Mouse (Mus musculus) midbrain, postnatal 0 days (tissue): ENCODE data around the gene Acoxl. TPM values are rescaled to one million over a fixed set of nuclear protein-coding genes. Genes with fewer than 3 reads are reported as not detected.

Source experiments
- ATAC-seq: fragments of 200-750 bp; cut with Nextera tagmentation; 2 replicates; pipeline ENCODE4 v1.8.0; 2017; ENCODE audit warnings: moderate number of reproducible peaks, mild to moderate bottlenecking, moderate TSS enrichment, moderate library complexity; ENCODE audit not compliant: low FRiP score
- DNase-seq: peaks from one replicate; pipeline ENCODE4 v3.0.0-alpha.2; 2015; ENCODE audit warnings: low spot score
- H3K27ac ChIP-seq: fragments of 300-500 bp; sonication (generic); 2 replicates; pipeline ENCODE4 v1.5.1; 2014; ENCODE audit warnings: low read depth, mild to moderate bottlenecking, low read length, mixed read lengths
- H3K27me3 ChIP-seq: fragments of 300-500 bp; sonication (generic); 2 replicates; pipeline ENCODE4 v1.6.1; 2014; ENCODE audit warnings: low read length, control low read depth, mixed read lengths; ENCODE audit not compliant: insufficient read depth
- H3K36me3 ChIP-seq: fragments of 300-500 bp; sonication (generic); 2 replicates; pipeline ENCODE4 v1.6.1; 2014; ENCODE audit warnings: low read length, control low read depth, mixed read lengths; ENCODE audit not compliant: insufficient read depth
- H3K4me1 ChIP-seq: fragments of 300-500 bp; sonication (generic); 2 replicates; pipeline ENCODE4 v1.6.1; 2014; ENCODE audit warnings: mild to moderate bottlenecking, control low read depth, antibody characterized with exemption, low read length, mixed read lengths; ENCODE audit not compliant: insufficient read depth
- H3K4me2 ChIP-seq: fragments of 300-500 bp; sonication (generic); 2 replicates; pipeline ENCODE4 v1.6.1; 2014; ENCODE audit warnings: low read depth, mild to moderate bottlenecking, low read length, mixed read lengths; ENCODE audit not compliant: poor library complexity, severe bottlenecking
- H3K4me3 ChIP-seq: fragments of 300-500 bp; sonication (generic); 2 replicates; pipeline ENCODE4 v1.5.1; 2014; ENCODE audit warnings: low read depth, mild to moderate bottlenecking, low read length, moderate library complexity
- H3K9ac ChIP-seq: fragments of 300-500 bp; sonication (generic); replicated peaks from 2 replicates; pipeline ENCODE4 v1.6.1; 2014; ENCODE audit warnings: mild to moderate bottlenecking, low read length, moderate library complexity, mixed read lengths; ENCODE audit not compliant: poor library complexity, severe bottlenecking
- H3K9me3 ChIP-seq: fragments of 300-500 bp; sonication (generic); 2 replicates; pipeline ENCODE4 v1.6.1; 2016; ENCODE audit warnings: low read length, control low read depth
- CTCF ChIP-seq: IDR thresholded peaks from 2 replicates; pipeline ENCODE4 v1.5.1; 2016; ENCODE audit warnings: antibody characterized with exemption, mild to moderate bottlenecking
- WGBS: fragments of 180-500 bp; shearing (Covaris S2); extraction: QIAGEN DNeasy Blood & Tissue Kit; methylation state at CpG from one replicate; pipeline ENCODE4 v1.1.7; 2014; 5-methylcytosine and 5-hydroxymethylcytosine counted together
- polyA plus RNA-seq: library from polyadenylated mRNA; unstranded; fragments of >200 nt; fragmentation: Nextera tagmentation; extraction: Ambion mirVana; gene quantifications from 2 replicates; pipeline ENCODE4 v1.2.1, GENCODE M21; 2015
- total RNA-seq: library from RNA; depleted of rRNA; stranded (reverse); fragments of >200 nt; gene quantifications from 2 replicates; pipeline ENCODE4 v1.2.3, GENCODE M21; 2014

Acoxl gene
- total and polyA plus RNA-seq, 2 experiments from 2014 or later = 0.05 to 0.12 TPM

DNA sequence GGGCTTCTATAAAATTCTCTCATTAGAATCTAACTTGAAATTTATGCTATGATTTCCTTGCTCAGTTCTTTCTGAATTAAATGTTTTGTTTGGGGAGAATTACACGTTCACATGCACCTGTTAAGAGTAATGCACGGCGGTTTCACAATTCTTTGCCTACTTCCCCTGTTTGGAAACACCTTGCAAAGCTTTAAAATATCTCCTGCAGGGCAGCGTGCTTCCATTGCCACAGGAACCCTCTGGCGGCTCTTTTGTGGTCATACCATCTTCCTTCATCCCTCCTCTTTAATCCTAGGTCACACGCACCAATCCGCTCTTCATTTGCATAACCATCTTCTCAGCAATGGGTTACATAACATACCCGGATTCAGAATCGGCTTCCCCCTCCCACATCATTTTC is 272.9 kb downstream of the Acoxl start:
- 57% methylated on average over 9 of the region's 9 CpGs for WGBS
- no peaks in the 10 kb centered on the region for H3K36me3 ChIP-seq
- TF ChIP-seq CTCF = no peak
- H3K27me3 ChIP-seq = no peaks in the 10 kb centered on the region
- no peak overlapping the region for H3K4me3 ChIP-seq
- no peak overlapping the region for H3K4me2 ChIP-seq
- DNase-seq (no peak), ATAC-seq (no peak)
- H3K27ac ChIP-seq = no peak overlapping the region
- H3K9me3 ChIP-seq = no peaks in the 10 kb centered on the region
- no peaks in the 10 kb centered on the region for H3K4me1 ChIP-seq
- no peak overlapping the region for H3K9ac ChIP-seq

DNA sequence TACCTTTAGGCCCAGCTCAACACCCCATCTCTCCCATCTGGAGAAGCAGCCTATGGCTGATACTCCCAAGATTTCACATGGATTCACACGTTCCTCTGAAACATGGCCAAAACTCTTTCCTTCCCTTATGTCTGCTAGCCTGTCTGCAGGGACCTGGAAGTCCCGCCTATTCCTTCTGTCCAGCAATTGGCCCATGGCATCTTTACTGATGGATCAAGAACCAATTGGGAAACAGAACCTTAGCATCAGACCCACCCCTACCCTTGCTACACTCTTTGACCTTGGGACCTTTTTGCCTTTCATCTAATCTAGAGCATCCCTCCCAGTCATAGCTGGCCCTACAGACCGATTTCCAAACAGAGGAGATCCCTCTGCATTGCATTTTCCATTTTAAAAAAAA is 275.9 kb downstream of the Acoxl start:
- Histone ChIP-seq H3K4me3 (no peak overlapping the region), H3K9me3 (no peaks in the 10 kb centered on the region), H3K9ac (no peak overlapping the region), H3K27ac (no peak overlapping the region), H3K4me1 (no peaks in the 10 kb centered on the region), H3K27me3 (no peaks in the 10 kb centered on the region), H3K36me3 (no peaks in the 10 kb centered on the region), H3K4me2 (no peak overlapping the region)
- 89% methylated on average over 3 of the region's 3 CpGs for WGBS
- no peak for DNase-seq
- TF ChIP-seq CTCF = no peak
- ATAC-seq = no peak

DNA sequence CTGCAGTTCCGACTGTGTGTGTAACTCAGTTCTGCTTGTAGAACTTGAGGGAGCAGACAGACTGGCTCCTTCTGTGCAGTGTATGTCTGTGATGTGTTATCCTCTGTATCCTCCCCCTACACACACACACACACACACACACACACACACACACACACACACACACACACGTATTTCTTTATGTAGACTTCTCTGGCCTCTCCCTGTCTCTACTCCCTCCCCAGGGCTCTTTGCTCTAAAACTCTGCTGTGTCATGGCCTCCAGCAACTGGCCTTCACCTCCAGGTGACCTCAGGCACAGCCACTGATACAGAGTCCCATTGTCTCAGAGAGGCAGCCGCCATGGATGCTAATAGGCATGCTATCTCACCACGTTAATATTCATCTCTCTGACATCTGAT is 276.9 kb downstream of the Acoxl start:
- no peak for ATAC-seq
- TF ChIP-seq CTCF = no peak

DNA sequence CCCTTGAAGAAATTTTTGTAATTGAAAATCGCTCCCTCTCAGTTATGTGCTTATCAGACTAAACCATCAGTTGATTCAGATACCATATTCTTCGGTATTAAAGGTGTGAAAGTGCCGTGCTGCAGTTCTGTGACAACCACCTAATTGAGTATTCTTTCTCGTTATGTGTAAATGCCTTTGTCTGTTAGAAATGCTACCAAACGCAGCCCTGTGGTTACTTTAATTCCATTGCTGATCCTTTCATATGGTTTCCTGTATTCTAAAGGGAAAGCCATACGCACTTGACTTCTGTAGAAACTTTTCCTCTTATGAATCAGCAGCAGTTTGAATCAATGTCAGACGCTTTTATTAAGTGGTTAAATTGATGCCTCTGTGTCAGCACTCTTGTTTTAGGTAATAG is 278.9 kb downstream of the Acoxl start:
- no peaks in the 10 kb centered on the region for H3K4me1 ChIP-seq
- H3K9me3 ChIP-seq = no peaks in the 10 kb centered on the region
- DNase-seq (no peak), ATAC-seq (no peak)
- H3K27me3 ChIP-seq = 0 out of 2 replicates have a peak, but pooled peaks cover 11% of the 10 kb centered on the region
- 78% methylated on average over 7 of the region's 7 CpGs for WGBS
- no peak overlapping the region for H3K4me3 ChIP-seq
- H3K27ac ChIP-seq = no peak overlapping the region
- no peak for TF ChIP-seq CTCF
- H3K9ac ChIP-seq = no peak overlapping the region
- H3K36me3 ChIP-seq = no peaks in the 10 kb centered on the region
- no peak overlapping the region for H3K4me2 ChIP-seq

More for the DNA sequence above, 276.9 kb downstream of the Acoxl start:
- no peak overlapping the region for H3K27ac ChIP-seq
- WGBS = 62% methylated on average over 4 of the region's 4 CpGs
- DNase-seq = no peak
- H3K36me3 ChIP-seq = no peaks in the 10 kb centered on the region
- no peaks in the 10 kb centered on the region for H3K27me3 ChIP-seq
- no peak overlapping the region for H3K4me2 ChIP-seq
- H3K9ac ChIP-seq = no peak overlapping the region
- H3K4me3 ChIP-seq = no peak overlapping the region
- H3K4me1 ChIP-seq = no peaks in the 10 kb centered on the region
- no peaks in the 10 kb centered on the region for H3K9me3 ChIP-seq

DNA sequence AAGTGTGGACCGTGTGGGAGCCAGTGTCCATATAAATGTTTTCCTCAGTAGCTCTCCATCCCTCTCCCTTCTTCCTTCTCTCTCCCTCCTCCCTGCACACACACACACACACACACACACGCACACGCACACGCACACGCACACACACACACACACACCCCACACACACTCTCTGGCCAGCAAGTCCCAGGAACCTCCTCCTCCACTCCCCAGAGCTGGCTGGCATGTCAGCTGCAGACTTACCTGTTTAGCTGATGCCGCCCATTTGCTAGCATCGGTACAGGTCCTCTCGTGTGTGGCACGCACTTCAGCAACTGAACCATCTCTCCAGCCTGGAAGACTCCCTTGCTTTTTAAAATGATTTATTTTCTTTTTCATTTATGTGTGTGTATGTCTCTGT is 280.3 kb downstream of the Acoxl start:
- Histone ChIP-seq H3K27ac (no peak overlapping the region), H3K9me3 (no peaks in the 10 kb centered on the region), H3K9ac (no peak overlapping the region), H3K4me2 (no peak overlapping the region), H3K4me1 (peaks cover 11% of the 10 kb centered on the region; the same call in 1 of the 2 replicates), H3K4me3 (no peak overlapping the region), H3K27me3 (peaks cover 19% of the 10 kb centered on the region), H3K36me3 (no peaks in the 10 kb centered on the region)
- no peak for DNase-seq
- TF ChIP-seq CTCF = no peak
- ATAC-seq = no peak
- WGBS = 89% methylated on average over 9 of the region's 9 CpGs

DNA sequence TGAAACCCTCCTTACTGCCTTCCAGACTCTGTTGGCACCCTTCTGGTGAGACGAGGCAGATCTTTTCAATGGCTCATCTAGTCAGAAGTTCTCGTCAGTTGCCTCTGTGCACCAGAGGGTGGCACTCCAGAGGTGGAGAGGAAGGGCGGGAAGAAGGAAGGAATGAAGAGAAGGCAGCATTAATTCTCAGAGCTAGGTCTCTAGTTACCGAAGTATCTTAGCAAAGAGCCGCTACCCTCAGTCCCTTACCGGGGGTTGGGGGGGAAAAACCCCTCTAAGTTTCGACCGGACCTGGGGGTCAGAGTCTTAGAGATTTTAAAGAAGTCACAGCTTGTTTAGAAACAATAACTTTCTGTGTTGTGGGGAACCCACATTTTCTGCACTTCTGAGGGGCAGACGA is 283.8 kb downstream of the Acoxl start:
- H3K4me3 ChIP-seq = peak overlapping the region; percentile 16; the same call in 1 of the 2 replicates

More for the DNA sequence above, 283.8 kb downstream of the Acoxl start:
- ATAC-seq (no peak), DNase-seq (peak; percentile 74)
- H3K27ac ChIP-seq = no peak overlapping the region
- peaks cover 17% of the 10 kb centered on the region; the same call in 1 of the 2 replicates for H3K4me1 ChIP-seq
- H3K4me2 ChIP-seq = peak overlapping the region; percentile 98; the same call in 1 of the 2 replicates
- 1% methylated on average over 9 of the region's 9 CpGs for WGBS
- H3K36me3 ChIP-seq = no peaks in the 10 kb centered on the region
- no peak overlapping the region for H3K9ac ChIP-seq
- H3K27me3 ChIP-seq = peaks cover 28% of the 10 kb centered on the region
- peak; percentile 90 for TF ChIP-seq CTCF
- no peaks in the 10 kb centered on the region for H3K9me3 ChIP-seq
